Mouse (Mus musculus): ENCODE measurements around the gene Cad.

GRCm38 (mm10) chr5:31121111-31121510, 66.5 kb downstream of the Cad start:
- TF ChIP-seq CTCF (IDR thresholded peaks at IDR 0.05; ENCODE audit: low read depth), result no peak
- no peak for TF ChIP-seq EP300 (IDR thresholded peaks at IDR 0.05; ENCODE audit: low read depth)

Measured in heart, postnatal 0 days (tissue).